Mouse (Mus musculus) lung, adult 2 months (tissue): ENCODE results near the gene Gpr146. TPM values are rescaled to one million over a fixed set of nuclear protein-coding genes. Genes with fewer than 3 reads are reported as not detected.
A peak's percentile ranks its signal among the peaks of the same experiment; 100 is the strongest.

ENCODE experiments used
- DNase-seq: peaks from one replicate; pipeline ENCODE4 v3.0.0; 2022
- H3K4me1 ChIP-seq: fragments of 200-500 bp; 2 replicates; pipeline ENCODE4 v1.6.1; 2011; ENCODE audit warnings: low read length; ENCODE audit not compliant: control insufficient read depth, insufficient read depth
- H3K4me3 ChIP-seq: fragments of 200-500 bp; replicated peaks from 2 replicates; pipeline ENCODE3; 2011; ENCODE audit warnings: low read depth, mild to moderate bottlenecking, control low read depth, low read length; ENCODE audit errors: extremely low read depth
- CTCF ChIP-seq: fragments of 200-500 bp; IDR thresholded peaks from 2 replicates; pipeline ENCODE4 v1.5.1; 2011; ENCODE audit warnings: mild to moderate bottlenecking, low read length, control low read depth; ENCODE audit not compliant: insufficient read depth
- POLR2A ChIP-seq: fragments of 200-500 bp; IDR thresholded peaks from 2 replicates; pipeline ENCODE4 v1.6.1; 2011; ENCODE audit warnings: low read depth, mild to moderate bottlenecking, control low read depth, low read length, borderline replicate concordance; ENCODE audit errors: extremely low read depth
- WGBS: fragments of 180-500 bp; shearing (Covaris S2); methylation state at CpG from one replicate; pipeline ENCODE4 v1.1.7; 2018; 5-methylcytosine and 5-hydroxymethylcytosine counted together
- polyA plus RNA-seq: library from polyadenylated mRNA; depleted of rRNA; stranded (reverse); fragments of >200 nt; gene quantifications from 2 replicates; pipeline ENCODE4 v1.2.3, GENCODE M21; 2012

Gpr146 gene
- polyA plus RNA-seq, 1 experiment, result 75.7 TPM

DNA sequence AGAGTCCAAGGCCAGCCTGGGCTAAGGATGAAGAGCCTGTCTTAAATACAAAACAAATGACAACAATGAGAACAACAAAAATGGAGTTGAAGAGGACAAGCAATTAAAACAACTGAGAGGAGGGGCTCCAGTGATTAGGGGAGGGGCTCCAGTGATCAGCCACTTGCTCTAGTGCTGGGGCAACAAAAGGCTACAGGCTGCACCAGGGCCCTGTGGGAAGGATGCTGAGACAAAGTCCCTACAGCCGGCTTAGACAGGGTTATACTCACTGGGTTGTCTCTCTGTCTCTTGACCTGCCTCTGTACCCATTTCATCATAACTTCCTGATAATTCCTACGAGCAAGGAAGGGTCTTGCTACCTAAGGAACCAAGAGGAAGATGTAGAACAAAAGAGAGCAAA is 40.6 kb downstream of the Gpr146 start:
- Histone ChIP-seq H3K4me1 (no peaks in the 10 kb centered on the region), H3K4me3 (no peak overlapping the region)
- 58% methylated on average over 2 of the region's 2 CpGs for WGBS
- no peak for DNase-seq
- TF ChIP-seq CTCF, result no peak

DNA sequence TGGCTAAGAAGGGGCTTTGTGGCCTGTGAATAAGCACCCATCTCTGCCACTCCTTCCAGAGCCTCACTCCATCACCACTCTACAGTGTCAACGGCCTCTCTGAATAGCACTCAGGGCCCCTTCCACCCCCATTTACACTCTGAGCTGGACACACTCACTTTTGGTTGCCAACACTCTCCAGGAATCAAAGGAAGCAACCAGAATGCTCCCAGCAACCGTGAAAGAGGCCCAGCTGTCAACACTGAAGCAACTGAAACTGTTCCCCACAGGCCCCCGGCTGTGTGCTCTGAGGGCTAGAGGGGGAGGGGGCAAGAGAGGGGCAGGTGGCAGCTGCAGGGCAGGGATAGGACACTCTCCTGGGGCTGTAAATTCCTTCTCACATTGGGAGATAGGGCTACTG is 41.1 kb downstream of the Gpr146 start:
- no peaks in the 10 kb centered on the region; the same call in 1 of the 2 replicates for H3K4me1 ChIP-seq
- TF ChIP-seq CTCF (no peak), POLR2A (no peak)
- WGBS, result 23% methylated on average over 3 of the region's 3 CpGs
- DNase-seq, result no peak
- no peak overlapping the region for H3K4me3 ChIP-seq

DNA sequence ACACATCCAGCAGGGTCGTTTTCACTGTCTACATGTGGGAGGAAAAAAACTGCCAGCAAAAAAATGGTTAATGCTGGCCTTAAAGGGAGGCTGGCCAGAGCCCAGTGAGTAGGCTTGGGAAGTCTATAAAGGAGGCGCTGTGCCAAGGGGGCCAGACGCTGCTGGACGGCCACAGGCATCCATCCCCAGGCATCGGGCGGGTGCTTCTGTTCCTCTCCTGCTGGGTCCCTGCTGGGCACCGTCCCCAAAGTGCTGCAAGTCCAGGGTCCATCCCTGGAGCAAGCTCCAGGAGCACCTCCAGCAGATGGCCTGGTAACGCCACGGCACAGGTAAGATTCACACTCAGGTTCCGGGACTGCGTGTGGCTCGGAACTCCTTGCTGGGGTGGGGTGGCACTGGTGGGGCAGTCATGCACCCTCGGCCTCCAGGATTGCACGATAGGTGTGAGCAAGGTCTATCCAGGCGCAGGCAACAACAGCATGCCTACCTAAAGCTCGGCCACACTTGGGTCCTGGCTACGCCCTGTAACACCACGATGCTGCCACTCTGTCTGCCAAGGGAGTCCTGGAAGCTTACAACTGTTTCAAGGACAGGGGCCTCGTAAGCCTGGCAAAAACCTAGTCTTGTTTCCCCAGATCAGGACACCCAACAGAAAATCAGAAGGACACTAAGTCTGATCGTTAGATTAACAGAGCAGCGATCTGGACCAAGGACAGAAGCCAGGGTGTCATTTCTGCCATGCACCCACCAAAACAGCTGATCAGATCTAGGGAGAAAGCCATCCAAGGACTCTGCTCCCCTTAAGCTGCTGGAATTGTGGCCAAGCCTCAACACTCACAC is 45.7 kb downstream of the Gpr146 start, which contains the start of gene Gper1:
TSS of gene Gper1 (plus strand) at position 126 of the 840 bp plus-strand sequence.
- WGBS, result 46% methylated on average over 21 of the region's 21 CpGs
- TF ChIP-seq POLR2A, result no peak
- no peak for TF ChIP-seq CTCF
- H3K4me3 ChIP-seq, result peak within 1 kb of the TSS; percentile 18

DNA sequence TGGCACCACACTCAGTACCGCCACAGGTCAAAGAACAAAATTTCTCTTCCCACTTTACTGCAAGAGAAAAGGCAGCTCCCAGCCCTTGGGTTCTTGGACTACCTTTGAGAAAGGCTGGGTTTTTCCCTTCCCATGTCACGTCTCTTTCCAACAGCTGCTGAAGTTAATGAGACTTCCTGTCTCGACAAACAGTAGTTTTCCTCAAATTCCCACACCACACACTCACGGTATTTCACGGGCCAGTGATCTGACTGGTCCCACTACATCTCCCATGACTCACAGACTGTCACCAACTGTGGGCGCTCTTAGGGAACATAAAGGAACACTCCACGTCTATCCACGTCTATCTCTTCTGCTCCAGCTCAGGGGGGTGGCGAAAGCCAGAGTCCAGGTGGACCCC is 47.7 kb downstream of the Gpr146 start:
- DNase-seq, result no peak
- no peak for TF ChIP-seq CTCF
- no peak for TF ChIP-seq POLR2A
- Histone ChIP-seq H3K4me3 (no peak overlapping the region), H3K4me1 (peaks cover 5% of the 10 kb centered on the region)
- 62% methylated on average over 9 of the region's 9 CpGs for WGBS

More for the DNA sequence above, 45.7 kb downstream of the Gpr146 start, which contains the start of gene Gper1:
- no peaks in the 10 kb centered on the region; the same call in 1 of the 2 replicates for H3K4me1 ChIP-seq
- DNase-seq, result no peak

DNA sequence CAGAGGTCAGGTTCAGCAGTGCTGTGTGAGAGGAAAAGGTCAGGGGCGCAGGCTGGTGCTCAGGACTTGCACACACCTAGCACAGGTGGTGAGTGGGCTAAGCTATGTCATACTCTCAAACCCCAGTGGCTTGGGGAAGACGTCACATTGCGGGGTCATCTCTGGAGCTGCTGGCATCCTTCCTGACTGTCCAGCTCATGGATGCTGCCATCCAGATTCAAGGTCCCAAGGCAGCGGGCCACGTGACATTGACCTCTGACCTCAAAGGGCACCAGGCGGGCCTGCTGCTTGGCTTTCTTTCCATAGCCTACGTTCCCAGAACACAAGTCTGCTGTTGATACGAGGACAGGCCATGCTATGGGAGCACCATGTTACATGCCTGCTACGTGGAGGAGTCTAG is 49.5 kb downstream of the Gpr146 start:
- no peak for DNase-seq
- Histone ChIP-seq H3K4me1 (peaks cover 5% of the 10 kb centered on the region), H3K4me3 (no peak overlapping the region)
- TF ChIP-seq POLR2A (no peak), CTCF (no peak)
- 92% methylated on average over 9 of the region's 9 CpGs for WGBS

DNA sequence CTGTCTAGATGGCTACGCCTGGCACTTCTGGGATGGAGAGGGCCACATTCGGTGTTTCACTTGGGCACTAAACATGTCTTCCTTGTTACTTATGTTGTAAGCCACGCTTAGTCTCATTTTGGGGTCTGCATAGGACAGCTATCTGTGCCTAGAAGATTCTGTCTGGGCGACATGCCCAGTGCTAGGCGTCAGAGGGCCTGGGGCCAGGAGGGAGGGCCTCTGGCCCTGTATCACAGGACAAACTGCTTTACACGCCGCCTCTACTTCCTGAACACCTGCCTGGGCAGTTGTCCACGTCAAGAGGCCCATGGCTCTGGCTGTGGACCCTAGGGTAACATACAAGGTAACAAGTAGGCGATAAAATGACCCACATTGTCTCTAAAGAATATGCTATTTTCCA is 50.5 kb downstream of the Gpr146 start:
- WGBS, result 43% methylated on average over 9 of the region's 9 CpGs
- no peak for DNase-seq
- no peak overlapping the region for H3K4me3 ChIP-seq
- peaks cover 7% of the 10 kb centered on the region for H3K4me1 ChIP-seq
- TF ChIP-seq POLR2A (no peak), CTCF (no peak)

DNA sequence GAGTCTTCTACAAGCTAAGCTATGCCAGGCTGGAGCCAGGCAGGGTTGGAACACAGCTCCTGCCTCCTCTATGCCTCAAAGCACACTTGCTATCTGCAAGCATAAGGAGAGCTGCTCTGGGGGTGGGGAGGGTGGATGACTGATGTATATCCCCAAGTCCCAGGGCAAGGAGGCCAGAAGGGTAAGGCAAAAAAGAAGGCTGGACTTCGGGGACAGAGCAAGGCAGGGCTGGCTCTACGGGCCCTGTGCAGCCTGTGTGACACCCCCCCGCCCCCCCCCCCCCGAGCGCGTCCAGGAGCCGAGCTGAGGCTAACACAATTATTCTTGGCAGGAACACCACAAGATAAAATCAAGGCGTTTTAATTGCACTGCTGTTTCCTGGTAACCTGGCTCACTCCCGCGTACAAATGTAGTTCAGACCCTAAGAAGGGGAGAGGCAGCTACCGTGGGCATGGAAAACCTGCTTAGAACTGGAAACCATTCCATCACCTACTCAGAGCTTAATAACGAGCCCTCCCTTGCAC is 52.4 kb downstream of the Gpr146 start:
- no peak for TF ChIP-seq CTCF
- no peak for TF ChIP-seq POLR2A
- DNase-seq, result no peak
- WGBS, result 25% methylated on average over 12 of the region's 12 CpGs

DNA sequence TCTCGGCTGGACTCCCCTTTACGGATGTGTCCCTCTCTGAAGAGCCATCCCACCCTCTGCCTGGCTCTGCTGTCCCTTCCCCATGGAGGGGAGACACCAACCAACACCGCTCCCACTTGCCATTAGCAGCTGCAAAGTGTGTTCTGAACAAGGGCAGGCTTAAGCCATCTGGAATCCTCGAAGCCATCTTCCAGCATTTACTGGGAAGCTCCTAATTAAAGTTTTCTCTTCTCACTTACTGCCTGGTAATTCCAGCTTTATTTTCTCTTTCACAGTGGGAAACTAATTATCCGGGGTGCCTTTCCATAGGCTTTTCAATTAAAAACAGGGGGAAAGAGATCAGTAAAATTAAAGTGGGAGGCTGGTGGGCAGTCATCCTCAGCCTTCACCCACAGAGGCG is 54.8 kb downstream of the Gpr146 start:
- TF ChIP-seq CTCF (no peak), POLR2A (no peak)
- 89% methylated on average over 6 of the region's 6 CpGs for WGBS

More for the DNA sequence above, 52.4 kb downstream of the Gpr146 start:
- Histone ChIP-seq H3K4me1 (peaks cover 7% of the 10 kb centered on the region), H3K4me3 (no peak overlapping the region)

DNA sequence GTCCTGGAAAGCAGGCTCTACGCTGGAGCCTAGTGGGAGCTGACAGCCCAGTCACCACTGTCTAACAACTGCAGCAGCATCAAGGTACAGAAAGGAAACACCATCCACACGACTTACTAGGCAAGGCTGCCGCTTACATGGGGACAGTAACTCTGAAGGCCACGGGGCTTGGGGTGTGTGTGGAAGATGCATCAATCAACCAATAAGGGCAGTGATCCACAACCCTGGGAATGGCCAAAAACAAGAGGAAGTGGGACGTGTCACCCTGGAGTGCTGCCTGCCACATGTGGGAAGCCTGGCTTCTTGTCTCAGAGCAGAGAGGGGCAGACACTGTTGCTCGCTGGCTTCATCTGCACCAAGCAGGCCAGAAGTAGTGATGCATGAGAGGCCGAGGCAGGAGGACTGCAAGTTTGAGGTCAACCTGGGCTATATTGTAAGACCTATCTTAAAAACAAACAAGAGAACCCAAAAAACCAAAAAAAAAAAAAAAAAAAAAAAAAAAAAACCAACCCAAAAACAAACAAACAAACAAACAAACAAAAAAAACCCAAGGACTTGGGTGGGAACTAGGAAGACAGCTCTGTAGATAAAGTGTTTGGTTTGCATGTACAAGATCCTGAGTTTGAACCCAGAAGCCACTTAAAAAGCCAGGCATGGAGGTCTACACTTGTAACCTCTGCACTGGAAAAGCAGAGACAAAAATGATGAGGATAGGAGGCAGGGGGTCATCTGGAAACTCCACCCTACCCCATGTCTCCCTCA is 55.4 kb downstream of the Gpr146 start:
- 68% methylated on average over 7 of the region's 7 CpGs for WGBS
- TF ChIP-seq POLR2A (no peak), CTCF (no peak)
- DNase-seq, result no peak
- Histone ChIP-seq H3K4me1 (peaks cover 7% of the 10 kb centered on the region), H3K4me3 (no peak overlapping the region)

More for the DNA sequence above, 54.8 kb downstream of the Gpr146 start:
- no peak for DNase-seq
- Histone ChIP-seq H3K4me3 (no peak overlapping the region), H3K4me1 (peaks cover 7% of the 10 kb centered on the region)
